ENCODE assay signal across 11 mouse cellular contexts in genomic region chr9:119950434-119950833, GRCm38 (mm10). TPM values are rescaled to one million over a fixed set of nuclear protein-coding genes. Genes with fewer than 3 reads are reported as not detected.
DNase-seq lines count a peak whose midpoint lies in the region; ATAC-seq lines count a peak whose summit lies in the region.
"Had no signal": no experiment of that assay in that cellular context is flagged by ENCODE, and none has a peak within 500 bp of the region (broad histone marks: within the 10 kb centered on the region; RNA-seq: fewer than 3 reads in every experiment).

No protein-coding gene starts in this region.

- DNase-seq in hindbrain, embryonic 14.5 days (ENCODE audit: low spot score): no peak
- no peak for DNase-seq in lung, postnatal 14 days
- DNase-seq in embryonic facial prominence, embryonic 10.5 days (ENCODE audit: low spot score): peak; percentile 24
- DNase-seq: adrenal gland, postnatal 36 days; cerebellum, adult 11-12 months had no signal

- no peaks in the 10 kb centered on the region for H3K9me3 ChIP-seq in hindbrain, embryonic 12.5 days (replicated peaks)
- H3K9me3 ChIP-seq in hindbrain, embryonic 14.5 days (ENCODE audit: control insufficient read depth, low read length): no peaks in the 10 kb centered on the region
- no peaks in the 10 kb centered on the region for H3K9me3 ChIP-seq in lung, embryonic 16.5 days (ENCODE audit: control insufficient read depth, low read length)
- no peaks in the 10 kb centered on the region for H3K9me3 ChIP-seq in embryonic facial prominence, embryonic 10.5 days
- no peaks in the 10 kb centered on the region for H3K9me3 ChIP-seq in limb, embryonic 13.5 days
- H3K9me3 ChIP-seq: embryonic facial prominence, embryonic 12.5 days; heart, embryonic 15.5 days had no signal

- no peaks in the 10 kb centered on the region for H3K27me3 ChIP-seq in hindbrain, embryonic 12.5 days
- H3K27me3 ChIP-seq in hindbrain, embryonic 14.5 days (ENCODE audit: control insufficient read depth, insufficient read depth, low read length): no peaks in the 10 kb centered on the region
- H3K27me3 ChIP-seq in lung, embryonic 16.5 days (ENCODE audit: control insufficient read depth, insufficient read depth, low read depth, low read length): no peaks in the 10 kb centered on the region
- no peaks in the 10 kb centered on the region for H3K27me3 ChIP-seq in embryonic facial prominence, embryonic 10.5 days (replicated peaks; ENCODE audit: low read depth, poor library complexity, severe bottlenecking)
- H3K27me3 ChIP-seq in limb, embryonic 13.5 days: no peaks in the 10 kb centered on the region
- H3K27me3 ChIP-seq: embryonic facial prominence, embryonic 12.5 days; heart, embryonic 15.5 days had no signal

- WGBS in hindbrain, embryonic 12.5 days: 50% methylated on average over 6 of the region's 6 CpGs
- 43% methylated on average over 6 of the region's 6 CpGs for WGBS in hindbrain, embryonic 14.5 days
- 32% methylated on average over 6 of the region's 6 CpGs for WGBS in lung, embryonic 16.5 days
- 43% methylated on average over 6 of the region's 6 CpGs for WGBS in embryonic facial prominence, embryonic 10.5 days
- WGBS in limb, embryonic 13.5 days: 25% methylated on average over 6 of the region's 6 CpGs

- no peak overlapping the region for H3K9ac ChIP-seq in hindbrain, embryonic 12.5 days
- no peak overlapping the region for H3K9ac ChIP-seq in hindbrain, embryonic 14.5 days
- no peak overlapping the region for H3K9ac ChIP-seq in lung, embryonic 16.5 days (ENCODE audit: low read length)
- H3K9ac ChIP-seq in limb, embryonic 13.5 days: peak overlapping the region; percentile 35; the same call in 1 of the 2 replicates
- H3K9ac ChIP-seq: embryonic facial prominence, embryonic 12.5 days; heart, embryonic 15.5 days had no signal

- no peak overlapping the region for H3K4me2 ChIP-seq in hindbrain, embryonic 12.5 days (replicated peaks)
- no peak overlapping the region for H3K4me2 ChIP-seq in hindbrain, embryonic 14.5 days (replicated peaks)
- H3K4me2 ChIP-seq in lung, embryonic 16.5 days (ENCODE audit: low read depth, low read length): no peak overlapping the region
- no peak overlapping the region for H3K4me2 ChIP-seq in limb, embryonic 13.5 days (replicated peaks)
- H3K4me2 ChIP-seq: embryonic facial prominence, embryonic 12.5 days; heart, embryonic 15.5 days had no signal

- no peaks in the 10 kb centered on the region for H3K36me3 ChIP-seq in hindbrain, embryonic 12.5 days
- H3K36me3 ChIP-seq in hindbrain, embryonic 14.5 days (replicated peaks; ENCODE audit: control insufficient read depth, insufficient read depth): no peaks in the 10 kb centered on the region
- no peaks in the 10 kb centered on the region for H3K36me3 ChIP-seq in lung, embryonic 16.5 days (ENCODE audit: control insufficient read depth, insufficient read depth, low read length)
- H3K36me3 ChIP-seq in embryonic facial prominence, embryonic 10.5 days (replicated peaks): no peaks in the 10 kb centered on the region
- H3K36me3 ChIP-seq in limb, embryonic 13.5 days: no peaks in the 10 kb centered on the region
- H3K36me3 ChIP-seq: embryonic facial prominence, embryonic 12.5 days; heart, embryonic 15.5 days had no signal

- ATAC-seq in hindbrain, embryonic 12.5 days (ENCODE audit: low FRiP score): peak; percentile 38; the same call in 1 of the 2 replicates
- no peak; the same call in 1 of the 2 replicates for ATAC-seq in hindbrain, embryonic 14.5 days (ENCODE audit: low FRiP score)
- ATAC-seq in lung, embryonic 16.5 days (ENCODE audit: low read depth): peak; percentile 75
- ATAC-seq in limb, embryonic 13.5 days (ENCODE audit: low FRiP score, low read depth): no peak
- ATAC-seq in activated CD4-positive, CD25-positive, alpha-beta regulatory T cell, adult 4 months: no peak

- H3K27ac ChIP-seq in hindbrain, embryonic 12.5 days: no peak overlapping the region
- H3K27ac ChIP-seq in hindbrain, embryonic 14.5 days: no peak overlapping the region
- H3K27ac ChIP-seq in lung, embryonic 16.5 days (ENCODE audit: low read length): no peak overlapping the region
- H3K27ac ChIP-seq in embryonic facial prominence, embryonic 10.5 days (replicated peaks): peak overlapping the region; percentile 61; the same call in 1 of the 2 replicates
- no peak overlapping the region for H3K27ac ChIP-seq in limb, embryonic 13.5 days
- H3K27ac ChIP-seq: embryonic facial prominence, embryonic 12.5 days; heart, embryonic 15.5 days had no signal

- H3K4me3 ChIP-seq in hindbrain, embryonic 12.5 days: no peak overlapping the region
- no peak overlapping the region for H3K4me3 ChIP-seq in hindbrain, embryonic 14.5 days (replicated peaks; ENCODE audit: low read length)
- H3K4me3 ChIP-seq in lung, embryonic 16.5 days (ENCODE audit: low read length): no peak overlapping the region
- no peak overlapping the region for H3K4me3 ChIP-seq in embryonic facial prominence, embryonic 10.5 days
- no peak overlapping the region for H3K4me3 ChIP-seq in limb, embryonic 13.5 days
- H3K4me3 ChIP-seq: embryonic facial prominence, embryonic 12.5 days; heart, embryonic 15.5 days had no signal

- H3K4me1 ChIP-seq in hindbrain, embryonic 12.5 days: no peaks in the 10 kb centered on the region; the same call in 1 of the 2 replicates
- no peaks in the 10 kb centered on the region for H3K4me1 ChIP-seq in hindbrain, embryonic 14.5 days (replicated peaks; ENCODE audit: control insufficient read depth, insufficient read depth, low read length)
- H3K4me1 ChIP-seq in lung, embryonic 16.5 days (replicated peaks; ENCODE audit: control insufficient read depth, insufficient read depth, low read length): no peaks in the 10 kb centered on the region; the same call in 1 of the 2 replicates
- peaks cover 9% of the 10 kb centered on the region for H3K4me1 ChIP-seq in embryonic facial prominence, embryonic 10.5 days
- H3K4me1 ChIP-seq in limb, embryonic 13.5 days: 0 out of 2 replicates have a peak, but pooled peaks cover 6% of the 10 kb centered on the region
- H3K4me1 ChIP-seq: heart, embryonic 15.5 days had no signal

RNA-seq across cellular contexts. Expression of gene Ttc21a, which starts 13.0 kb away (rescaled TPM):
- 1.1 and 1.5 TPM in 2 replicates for polyA plus RNA-seq in hindbrain, embryonic 12.5 days (2016; fragmentation: Nextera tagmentation; extraction: Ambion mirVana)
- polyA plus RNA-seq in hindbrain, embryonic 14.5 days (2014; fragmentation: Nextera tagmentation; extraction: Ambion mirVana): 1.2 TPM in 2 replicates
- polyA plus RNA-seq in lung, embryonic 16.5 days (2015; fragmentation: Nextera tagmentation; extraction: Ambion mirVana): 1.3 and 2.1 TPM in 2 replicates
- 0.43 and 0.47 TPM in 2 replicates for polyA plus RNA-seq in embryonic facial prominence, embryonic 10.5 days (2016; fragmentation: Nextera tagmentation; extraction: Ambion mirVana)
- 0.18 and 0.20 TPM in 2 replicates for polyA plus RNA-seq in limb, embryonic 13.5 days (2015; fragmentation: Nextera tagmentation; extraction: Ambion mirVana)
- polyA plus RNA-seq in activated CD4-positive, CD25-positive, alpha-beta regulatory T cell, adult 4 months (2017; shearing (Covaris generic)): not detected

RNA-seq across cellular contexts. Expression of gene Gorasp1, which starts 13.1 kb away (rescaled TPM):
- 22.4 and 24.0 TPM in 2 replicates for polyA plus RNA-seq in hindbrain, embryonic 12.5 days (2016; fragmentation: Nextera tagmentation; extraction: Ambion mirVana)
- polyA plus RNA-seq in hindbrain, embryonic 14.5 days (2014; fragmentation: Nextera tagmentation; extraction: Ambion mirVana): 24.3 and 27.9 TPM in 2 replicates
- 29.8 and 35.7 TPM in 2 replicates for polyA plus RNA-seq in lung, embryonic 16.5 days (2015; fragmentation: Nextera tagmentation; extraction: Ambion mirVana)
- 27.9 and 29.2 TPM in 2 replicates for polyA plus RNA-seq in embryonic facial prominence, embryonic 10.5 days (2016; fragmentation: Nextera tagmentation; extraction: Ambion mirVana)
- polyA plus RNA-seq in limb, embryonic 13.5 days (2015; fragmentation: Nextera tagmentation; extraction: Ambion mirVana): 29.5 and 31.5 TPM in 2 replicates
- 1 to 10 TPM; 3.9 to 4.6 TPM for polyA plus RNA-seq in activated CD4-positive, CD25-positive, alpha-beta regulatory T cell, adult 4 months (2017; shearing (Covaris generic))

RNA-seq across cellular contexts. Expression of gene Csrnp1, which starts 34.0 kb away (rescaled TPM):
- polyA plus RNA-seq in hindbrain, embryonic 12.5 days (2016; fragmentation: Nextera tagmentation; extraction: Ambion mirVana): 2.6 and 2.8 TPM in 2 replicates
- polyA plus RNA-seq in hindbrain, embryonic 14.5 days (2014; fragmentation: Nextera tagmentation; extraction: Ambion mirVana): 0.68 and 0.80 TPM in 2 replicates
- polyA plus RNA-seq in lung, embryonic 16.5 days (2015; fragmentation: Nextera tagmentation; extraction: Ambion mirVana): 9.6 and 9.8 TPM in 2 replicates
- polyA plus RNA-seq in embryonic facial prominence, embryonic 10.5 days (2016; fragmentation: Nextera tagmentation; extraction: Ambion mirVana): 3.1 and 4.8 TPM in 2 replicates
- polyA plus RNA-seq in limb, embryonic 13.5 days (2015; fragmentation: Nextera tagmentation; extraction: Ambion mirVana): 4.5 and 6.4 TPM in 2 replicates
- 10 to 100 TPM; 29.0 to 41.9 TPM for polyA plus RNA-seq in activated CD4-positive, CD25-positive, alpha-beta regulatory T cell, adult 4 months (2017; shearing (Covaris generic))

RNA-seq across cellular contexts. Expression of gene Wdr48, which starts 55.8 kb away (rescaled TPM):
- 72.4 and 77.9 TPM in 2 replicates for polyA plus RNA-seq in hindbrain, embryonic 12.5 days (2016; fragmentation: Nextera tagmentation; extraction: Ambion mirVana)
- 63.6 and 66.9 TPM in 2 replicates for polyA plus RNA-seq in hindbrain, embryonic 14.5 days (2014; fragmentation: Nextera tagmentation; extraction: Ambion mirVana)
- 50.9 and 53.4 TPM in 2 replicates for polyA plus RNA-seq in lung, embryonic 16.5 days (2015; fragmentation: Nextera tagmentation; extraction: Ambion mirVana)
- 71.3 and 72.2 TPM in 2 replicates for polyA plus RNA-seq in embryonic facial prominence, embryonic 10.5 days (2016; fragmentation: Nextera tagmentation; extraction: Ambion mirVana)
- 51.5 and 60.3 TPM in 2 replicates for polyA plus RNA-seq in limb, embryonic 13.5 days (2015; fragmentation: Nextera tagmentation; extraction: Ambion mirVana)
- 10 to 100 TPM; 34.4 to 34.5 TPM for polyA plus RNA-seq in activated CD4-positive, CD25-positive, alpha-beta regulatory T cell, adult 4 months (2017; shearing (Covaris generic))

Comparison
In these comparisons a context has a peak if more than half of its experiments do, and no peak if none do; other contexts are left out.
1. ATAC-seq: peak in hindbrain, embryonic 12.5 days (single experiment) and lung, embryonic 16.5 days (single experiment); none in hindbrain, embryonic 14.5 days (single experiment), limb, embryonic 13.5 days (single experiment) and activated CD4-positive, CD25-positive, alpha-beta regulatory T cell, adult 4 months (single experiment).